Mouse (Mus musculus) forebrain, embryonic 11.5 days (tissue): ENCODE data around the gene Hist1h2bk. TPM values are rescaled to one million over a fixed set of nuclear protein-coding genes. Genes with fewer than 3 reads are reported as not detected.

ENCODE experiments used
- ATAC-seq: fragments of 200-750 bp; cut with Nextera tagmentation; replicated peaks from 2 replicates; pipeline ENCODE4 v1.8.0; 2017; ENCODE audit warnings: moderate TSS enrichment; ENCODE audit not compliant: low FRiP score
- DNase-seq: peaks from one replicate; pipeline ENCODE4 v3.0.0-alpha.2; 2017; ENCODE audit warnings: low spot score
- H3K27ac ChIP-seq: fragments of 300-500 bp; sonication (generic); 2 replicates; pipeline ENCODE4 v1.5.1; 2014; ENCODE audit warnings: low read depth, low read length
- H3K27me3 ChIP-seq: fragments of 300-500 bp; sonication (generic); 2 replicates; pipeline ENCODE4 v1.6.1; 2014; ENCODE audit warnings: mild to moderate bottlenecking, low read length, mixed read lengths; ENCODE audit not compliant: control insufficient read depth, insufficient read depth
- H3K36me3 ChIP-seq: fragments of 300-500 bp; sonication (generic); 2 replicates; pipeline ENCODE4 v1.6.1; 2014; ENCODE audit warnings: mild to moderate bottlenecking, low read length, moderate library complexity, mixed read lengths; ENCODE audit not compliant: control insufficient read depth, insufficient read depth
- H3K4me1 ChIP-seq: fragments of 300-500 bp; sonication (generic); replicated peaks from 2 replicates; pipeline ENCODE4 v1.6.1; 2014; ENCODE audit warnings: low read length, mixed read lengths; ENCODE audit not compliant: control insufficient read depth, insufficient read depth
- H3K4me2 ChIP-seq: fragments of 300-500 bp; sonication (generic); 2 replicates; pipeline ENCODE4 v1.6.1; 2014; ENCODE audit warnings: low read depth, mild to moderate bottlenecking, low read length, moderate library complexity, mixed read lengths; ENCODE audit not compliant: severe bottlenecking
- H3K4me3 ChIP-seq: fragments of 300-500 bp; sonication (generic); 2 replicates; pipeline ENCODE4 v1.5.1; 2014; ENCODE audit warnings: low read depth, low read length
- H3K9ac ChIP-seq: fragments of 300-500 bp; sonication (generic); 2 replicates; pipeline ENCODE4 v1.6.1; 2014; ENCODE audit warnings: low read length
- H3K9me3 ChIP-seq: fragments of 300-500 bp; sonication (generic); 2 replicates; pipeline ENCODE4 v1.6.1; 2016; ENCODE audit warnings: low read length, mixed read lengths; ENCODE audit not compliant: control insufficient read depth
- WGBS: fragments of 180-500 bp; shearing (Covaris S2); extraction: QIAGEN DNeasy Blood & Tissue Kit; methylation state at CpG from one replicate; pipeline ENCODE4 v1.1.7; 2014; 5-methylcytosine and 5-hydroxymethylcytosine counted together
- polyA plus RNA-seq: library from polyadenylated mRNA; unstranded; fragments of >200 nt; fragmentation: Nextera tagmentation; extraction: Ambion mirVana; gene quantifications from 2 replicates; pipeline ENCODE4 v1.2.1, GENCODE M21; 2014

Hist1h2bk gene
- polyA plus RNA-seq, 1 experiment from 2014 or later = 5.4 TPM

DNA sequence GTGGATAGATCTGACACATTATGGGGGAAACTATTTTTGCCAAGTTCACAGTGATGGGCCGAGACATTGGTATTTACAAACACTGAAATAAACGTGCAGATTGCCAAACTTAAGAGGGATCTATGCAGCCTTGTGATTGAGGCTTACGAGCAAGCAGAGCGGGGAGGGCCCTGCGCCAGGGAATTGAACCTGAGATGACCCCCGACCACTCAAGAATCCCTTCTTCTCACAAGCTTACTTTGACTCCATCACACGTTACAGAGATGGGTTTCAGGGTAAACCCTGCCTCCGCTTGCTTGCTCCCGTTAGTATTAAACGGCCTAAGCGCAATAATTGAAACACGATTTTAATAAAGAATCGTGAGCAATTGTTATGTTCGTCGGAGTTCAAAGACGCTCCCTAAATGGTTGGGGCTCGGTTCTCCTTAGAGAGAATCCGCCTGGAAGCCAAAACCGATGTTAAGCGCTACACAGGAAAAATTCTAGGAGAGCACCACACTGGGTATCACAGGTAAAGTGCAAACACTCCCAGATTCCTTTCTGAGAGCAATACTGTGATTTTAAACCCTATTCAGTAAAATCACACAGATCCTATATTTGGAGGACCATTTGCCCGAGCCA, 38.4 kb upstream of the Hist1h2bk start:
- H3K4me1 ChIP-seq = no peaks in the 10 kb centered on the region; the same call in 1 of the 2 replicates
- H3K4me2 ChIP-seq = peak overlapping the region; percentile 45
- ATAC-seq (no peak), DNase-seq (no peak)
- H3K9me3 ChIP-seq = no peaks in the 10 kb centered on the region
- peaks cover 60% of the 10 kb centered on the region for H3K27me3 ChIP-seq
- no peaks in the 10 kb centered on the region for H3K36me3 ChIP-seq
- no peak overlapping the region for H3K9ac ChIP-seq
- WGBS = 1% methylated on average over 21 of the region's 21 CpGs
- peak overlapping the region; percentile 39 for H3K4me3 ChIP-seq
- no peak overlapping the region for H3K27ac ChIP-seq

DNA sequence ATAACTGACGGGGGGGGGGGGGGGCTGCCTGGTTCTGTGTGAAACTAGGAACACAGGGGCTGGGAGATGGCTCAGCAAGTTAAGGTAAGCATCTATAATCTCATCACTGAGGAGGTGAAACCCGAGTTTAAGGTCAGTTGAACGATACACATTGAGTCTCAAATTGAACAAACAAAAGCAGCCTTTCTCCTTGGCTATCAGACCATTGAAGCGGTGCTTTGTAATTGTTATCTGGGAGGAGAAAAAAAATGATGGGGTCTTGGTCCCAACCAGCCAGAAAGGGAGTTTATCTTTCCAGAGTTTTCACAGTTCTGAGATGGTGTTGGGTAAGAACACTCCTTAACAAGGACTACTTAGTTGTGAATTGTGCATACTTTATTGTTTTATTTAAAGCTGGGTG, 37.8 kb upstream of the Hist1h2bk start:
- WGBS = 1% methylated on average over 4 of the region's 4 CpGs
- Histone ChIP-seq H3K9me3 (no peaks in the 10 kb centered on the region), H3K4me3 (no peak overlapping the region; the same call in 1 of the 2 replicates)

DNA sequence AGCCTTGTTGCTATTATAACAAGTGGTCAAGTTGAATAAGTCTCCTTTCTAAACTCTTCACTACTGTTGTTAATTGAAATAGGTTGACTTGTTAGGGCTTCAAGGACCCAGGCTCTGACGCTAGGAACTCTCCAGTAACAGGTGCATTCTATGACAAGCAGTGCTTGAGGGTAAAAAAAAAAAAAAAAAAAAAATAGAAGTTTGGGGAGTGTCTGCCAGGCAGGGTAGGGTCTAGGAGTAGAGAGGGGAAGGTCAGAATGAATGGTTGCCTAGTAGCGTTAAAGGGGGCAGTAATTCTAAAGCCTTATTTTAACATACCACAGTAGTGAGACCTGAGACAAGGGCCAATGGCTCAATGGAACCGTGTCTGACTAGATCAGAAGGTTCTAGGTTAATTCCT, 37.3 kb upstream of the Hist1h2bk start:
- no peak for DNase-seq
- Histone ChIP-seq H3K9me3 (no peaks in the 10 kb centered on the region), H3K4me3 (no peak overlapping the region), H3K9ac (no peak overlapping the region), H3K27ac (no peak overlapping the region), H3K36me3 (no peaks in the 10 kb centered on the region), H3K4me1 (no peaks in the 10 kb centered on the region; the same call in 1 of the 2 replicates), H3K4me2 (no peak overlapping the region), H3K27me3 (peaks cover 71% of the 10 kb centered on the region)
- no peak for ATAC-seq
- WGBS = 23% methylated on average over 3 of the region's 3 CpGs

More for the DNA sequence above, 37.8 kb upstream of the Hist1h2bk start:
- Histone ChIP-seq H3K4me1 (no peaks in the 10 kb centered on the region; the same call in 1 of the 2 replicates), H3K27me3 (peaks cover 66% of the 10 kb centered on the region), H3K9ac (no peak overlapping the region), H3K36me3 (no peaks in the 10 kb centered on the region), H3K4me2 (peak overlapping the region; percentile 45; the same call in 1 of the 2 replicates), H3K27ac (no peak overlapping the region)
- ATAC-seq = no peak
- DNase-seq = no peak

DNA sequence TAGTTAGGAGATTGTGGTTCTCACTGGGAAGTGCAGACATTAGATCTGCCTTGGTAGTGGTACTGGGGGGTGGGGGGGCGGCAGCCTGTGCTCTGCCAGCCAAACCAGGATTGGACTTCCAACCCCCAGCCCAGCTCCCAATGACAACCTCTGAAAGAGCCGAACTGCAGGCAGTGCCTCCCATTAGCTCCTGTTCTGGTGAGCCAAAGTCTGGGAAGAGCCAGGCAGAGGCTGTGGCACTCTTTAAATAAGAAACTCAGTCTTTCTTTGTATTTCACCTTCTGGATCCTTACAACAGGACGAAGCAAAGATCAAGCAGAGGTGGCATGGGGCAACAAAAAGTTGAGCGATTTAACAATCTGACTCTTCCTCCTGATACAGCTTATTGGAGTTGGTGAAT, 36.5 kb upstream of the Hist1h2bk start:
- WGBS = 32% methylated on average over 4 of the region's 4 CpGs
- ATAC-seq = no peak
- H3K9ac ChIP-seq = no peak overlapping the region
- no peak overlapping the region for H3K4me2 ChIP-seq
- no peaks in the 10 kb centered on the region for H3K9me3 ChIP-seq
- H3K27ac ChIP-seq = no peak overlapping the region
- no peak overlapping the region for H3K4me3 ChIP-seq
- H3K27me3 ChIP-seq = peaks cover 79% of the 10 kb centered on the region
- no peak for DNase-seq
- H3K36me3 ChIP-seq = no peaks in the 10 kb centered on the region
- H3K4me1 ChIP-seq = no peaks in the 10 kb centered on the region; the same call in 1 of the 2 replicates

- peaks cover 5% of the 10 kb centered on the region; the same call in 1 of the 2 replicates for H3K4me1 ChIP-seq
- no peak overlapping the region for H3K4me3 ChIP-seq
- WGBS = 73% methylated on average over 2 of the region's 2 CpGs
- H3K27ac ChIP-seq = no peak overlapping the region
- no peaks in the 10 kb centered on the region for H3K36me3 ChIP-seq
- no peaks in the 10 kb centered on the region for H3K9me3 ChIP-seq
- H3K27me3 ChIP-seq = peaks cover 96% of the 10 kb centered on the region
- no peak for DNase-seq
- no peak overlapping the region for H3K4me2 ChIP-seq
- no peak for ATAC-seq
- no peak overlapping the region for H3K9ac ChIP-seq
Measured at GRCm38 (mm10) chr13:22001346-22001745, 34.3 kb upstream of the Hist1h2bk start.

DNA sequence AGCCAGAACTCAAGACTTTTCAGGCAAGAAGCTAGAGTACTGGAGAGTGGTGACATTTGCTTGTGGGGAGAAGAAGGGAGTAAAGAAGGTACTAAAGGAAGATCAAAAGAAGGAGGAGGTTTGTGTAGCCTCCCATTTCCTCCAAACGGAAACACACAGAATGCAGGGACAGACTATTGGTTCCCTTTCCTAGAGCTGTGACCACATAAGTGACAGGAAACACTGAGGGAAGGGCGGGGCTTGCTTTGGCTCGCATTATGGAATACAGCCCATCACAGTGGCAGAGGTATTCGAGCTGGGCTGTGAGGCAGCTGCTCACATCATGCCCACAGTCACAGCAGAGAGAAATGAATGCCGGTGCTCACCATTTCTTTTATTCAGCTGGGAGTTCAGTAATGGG, 33.8 kb upstream of the Hist1h2bk start:
- H3K9me3 ChIP-seq = no peaks in the 10 kb centered on the region
- no peak overlapping the region for H3K27ac ChIP-seq
- DNase-seq (no peak), ATAC-seq (no peak)
- WGBS = 33% methylated on average over 5 of the region's 5 CpGs
- no peak overlapping the region for H3K9ac ChIP-seq
- no peaks in the 10 kb centered on the region for H3K36me3 ChIP-seq
- no peak overlapping the region for H3K4me2 ChIP-seq
- H3K27me3 ChIP-seq = peaks cover 97% of the 10 kb centered on the region
- peaks cover 10% of the 10 kb centered on the region; the same call in 1 of the 2 replicates for H3K4me1 ChIP-seq
- H3K4me3 ChIP-seq = no peak overlapping the region

- 1% methylated on average over 44 of the region's 45 CpGs for WGBS
- ATAC-seq = peak; percentile 79
- Histone ChIP-seq H3K4me1 (peaks cover 12% of the 10 kb centered on the region; the same call in 1 of the 2 replicates), H3K27me3 (peaks cover 99% of the 10 kb centered on the region), H3K4me3 (peak overlapping the region; percentile 47), H3K4me2 (peak overlapping the region; percentile 82), H3K9me3 (no peaks in the 10 kb centered on the region), H3K27ac (no peak overlapping the region), H3K36me3 (no peaks in the 10 kb centered on the region), H3K9ac (peak overlapping the region; percentile 43)
- DNase-seq = peak; percentile 77
Measured at GRCm38 (mm10) chr13:22005605-22006333, 29.9 kb upstream of the Hist1h2bk start.

DNA sequence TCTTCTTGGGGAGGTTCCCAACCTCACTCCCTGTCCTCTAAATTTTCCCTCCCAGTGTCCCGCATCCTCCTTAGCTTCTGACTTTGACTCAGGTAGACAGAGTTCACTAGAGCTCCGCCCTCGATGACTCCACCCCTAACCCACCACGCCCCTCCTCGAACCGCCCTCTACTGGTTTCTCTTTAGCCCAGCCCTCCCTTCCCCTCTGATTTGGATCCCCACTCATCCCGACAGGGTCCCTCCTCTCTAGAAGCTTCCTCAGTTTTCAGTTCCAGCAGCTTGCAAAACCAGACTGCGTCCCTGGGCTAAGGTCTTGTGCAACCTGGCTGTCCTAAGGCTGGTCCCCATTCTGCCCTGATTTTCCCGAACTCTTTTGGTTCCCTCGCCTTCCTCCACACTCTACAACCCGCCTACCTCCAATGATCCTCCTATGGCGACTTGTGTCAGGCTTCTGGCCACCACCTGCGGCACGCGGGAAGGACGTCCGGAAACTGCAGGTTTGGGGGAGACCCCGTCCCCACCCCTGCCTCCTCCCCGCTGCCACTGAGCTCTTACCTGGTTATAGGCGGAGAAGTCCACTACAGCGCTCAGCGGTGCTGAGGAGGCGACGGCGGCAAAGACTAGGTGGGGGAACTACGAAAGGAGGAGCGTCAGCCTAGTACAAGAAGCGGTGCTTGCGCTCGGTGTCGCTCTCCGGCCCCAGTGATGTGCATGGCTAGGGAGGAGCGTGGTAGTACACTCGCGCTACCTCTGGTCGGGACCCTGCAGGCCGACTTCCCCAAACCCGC, 29.1 kb upstream of the Hist1h2bk start:
- ATAC-seq = peak; percentile 89
- Histone ChIP-seq H3K36me3 (no peaks in the 10 kb centered on the region), H3K4me3 (peak overlapping the region; percentile 47), H3K4me1 (peaks cover 12% of the 10 kb centered on the region; the same call in 1 of the 2 replicates), H3K27me3 (peaks cover 96% of the 10 kb centered on the region), H3K9ac (no peak overlapping the region; the same call in 1 of the 2 replicates), H3K9me3 (no peaks in the 10 kb centered on the region), H3K27ac (no peak overlapping the region), H3K4me2 (peak overlapping the region; percentile 82)
- WGBS = under 1% methylated on average over 38 of the region's 38 CpGs
- peak; percentile 75 for DNase-seq
